Mouse (Mus musculus) hindbrain, postnatal 0 days (tissue): ENCODE measurements around the gene Paqr4. TPM values are rescaled to one million over a fixed set of nuclear protein-coding genes. Genes with fewer than 3 reads are reported as not detected.
A peak's percentile ranks its signal among the peaks of the same experiment; 100 is the strongest.

Experiments used
- ATAC-seq: fragments of 200-750 bp; cut with Nextera tagmentation; 2 replicates; pipeline ENCODE4 v1.8.0; 2017; ENCODE audit warnings: mild to moderate bottlenecking, moderate TSS enrichment, moderate library complexity
- DNase-seq: peaks from one replicate; pipeline ENCODE4 v3.0.0-alpha.2; 2015; ENCODE audit warnings: low spot score
- H3K27ac ChIP-seq: fragments of 300-500 bp; sonication (generic); 2 replicates; pipeline ENCODE4 v1.5.1; 2014; ENCODE audit warnings: mild to moderate bottlenecking
- H3K27me3 ChIP-seq: fragments of 300-500 bp; sonication (generic); 2 replicates; pipeline ENCODE4 v1.6.1; 2014; ENCODE audit warnings: low read length, mixed read lengths; ENCODE audit not compliant: insufficient read depth
- H3K36me3 ChIP-seq: fragments of 300-500 bp; sonication (generic); 2 replicates; pipeline ENCODE4 v1.6.1; 2014; ENCODE audit warnings: low read length, mixed read lengths; ENCODE audit not compliant: insufficient read depth
- H3K4me1 ChIP-seq: fragments of 300-500 bp; sonication (generic); 2 replicates; pipeline ENCODE4 v1.6.1; 2014; ENCODE audit warnings: antibody characterized with exemption, low read length, mixed read lengths; ENCODE audit not compliant: insufficient read depth
- H3K4me2 ChIP-seq: fragments of 300-500 bp; sonication (generic); 2 replicates; pipeline ENCODE4 v1.6.1; 2014; ENCODE audit warnings: low read depth, mild to moderate bottlenecking, low read length, moderate library complexity, mixed read lengths
- H3K4me3 ChIP-seq: fragments of 300-500 bp; sonication (generic); 2 replicates; pipeline ENCODE4 v1.5.1; 2014; ENCODE audit warnings: low read length
- H3K9ac ChIP-seq: fragments of 300-500 bp; sonication (generic); replicated peaks from 2 replicates; pipeline ENCODE4 v1.6.1; 2014; ENCODE audit warnings: mild to moderate bottlenecking, low read length, moderate library complexity, mixed read lengths
- H3K9me3 ChIP-seq: fragments of 300-500 bp; sonication (generic); 2 replicates; pipeline ENCODE4 v1.6.1; 2016; ENCODE audit warnings: low read length, mixed read lengths
- CTCF ChIP-seq: IDR thresholded peaks from 2 replicates; pipeline ENCODE4 v1.5.1; 2016; ENCODE audit warnings: antibody characterized with exemption, control low read depth, low read depth
- WGBS: fragments of 180-500 bp; shearing (Covaris S2); extraction: QIAGEN DNeasy Blood & Tissue Kit; methylation state at CpG from one replicate; pipeline ENCODE4 v1.1.7; 2014; 5-methylcytosine and 5-hydroxymethylcytosine counted together
- polyA plus RNA-seq: library from polyadenylated mRNA; unstranded; fragments of >200 nt; fragmentation: Nextera tagmentation; extraction: Ambion mirVana; gene quantifications from 2 replicates; pipeline ENCODE4 v1.2.1, GENCODE M21; 2015
- total RNA-seq: library from RNA; depleted of rRNA; stranded (reverse); fragments of >200 nt; gene quantifications from 2 replicates; pipeline ENCODE4 v1.2.3, GENCODE M21; 2014

Paqr4 gene
- total and polyA plus RNA-seq, 2 experiments from 2014 or later, result 72.1 to 120 TPM

DNA sequence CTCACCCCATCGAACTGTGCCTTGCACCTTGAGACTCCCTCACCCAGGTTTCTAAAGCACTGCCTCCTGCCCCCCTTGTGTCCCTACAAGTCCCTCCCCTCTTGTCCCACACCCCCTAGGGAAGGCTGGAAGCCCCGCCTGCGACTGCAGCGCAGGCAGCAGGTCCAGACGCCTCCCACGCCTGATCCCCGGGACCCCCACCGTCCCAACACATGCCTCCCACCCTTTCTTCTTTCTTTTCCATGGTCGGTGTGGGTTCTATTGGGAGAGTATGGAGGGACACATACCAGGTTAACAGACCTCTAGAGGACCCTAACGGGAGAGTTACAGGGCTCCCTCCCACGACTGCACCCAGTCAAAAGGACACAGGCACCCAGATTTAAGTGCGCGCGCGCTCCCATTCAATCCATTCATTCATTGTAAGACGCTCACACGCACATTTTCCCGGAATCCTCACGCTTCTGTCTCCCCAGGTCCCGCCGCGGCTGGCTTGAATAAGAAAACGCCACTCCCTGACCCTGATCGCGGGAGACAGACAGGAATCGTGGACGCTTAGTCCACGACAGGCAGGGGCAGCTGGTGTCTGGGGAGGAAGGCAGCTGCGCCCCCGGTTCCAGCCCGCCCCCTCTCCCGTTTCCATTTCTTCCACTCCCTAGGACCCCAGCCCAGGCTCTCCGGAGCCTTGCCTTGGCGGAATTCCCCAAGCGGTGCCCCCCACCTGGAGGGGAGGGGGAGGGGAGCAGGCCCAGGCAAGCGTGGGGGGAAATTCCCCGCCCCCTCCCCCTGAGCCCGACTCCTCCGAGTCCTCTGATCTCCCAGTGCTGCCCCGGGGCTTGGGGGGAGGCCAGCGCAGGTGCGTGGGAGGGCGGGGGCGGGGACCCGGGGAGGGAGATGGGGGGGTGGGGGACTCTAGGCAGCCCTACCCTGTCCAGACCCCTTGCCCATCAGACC, 4.9 kb upstream of the Paqr4 start, which contains the start of gene Kremen2:
Kremen2 (minus strand) TSS at position 533 of the 951 bp plus-strand sequence.
- Histone ChIP-seq H3K4me1 (peaks cover 20% of the 10 kb centered on the region; the same call in 1 of the 2 replicates), H3K4me3 (peak within 1 kb of the TSS; percentile 40), H3K4me2 (peak within 1 kb of the TSS; percentile 65), H3K36me3 (no peaks in the 10 kb centered on the region), H3K27ac (no peak within 1 kb of the TSS), H3K9me3 (no peaks in the 10 kb centered on the region), H3K27me3 (peaks cover 48% of the 10 kb centered on the region), H3K9ac (peak within 1 kb of the TSS; percentile 46)
- no peak for TF ChIP-seq CTCF
- under 1% methylated on average over 37 of the region's 45 CpGs for WGBS
- DNase-seq (peak; percentile 53), ATAC-seq (no peak)

DNA sequence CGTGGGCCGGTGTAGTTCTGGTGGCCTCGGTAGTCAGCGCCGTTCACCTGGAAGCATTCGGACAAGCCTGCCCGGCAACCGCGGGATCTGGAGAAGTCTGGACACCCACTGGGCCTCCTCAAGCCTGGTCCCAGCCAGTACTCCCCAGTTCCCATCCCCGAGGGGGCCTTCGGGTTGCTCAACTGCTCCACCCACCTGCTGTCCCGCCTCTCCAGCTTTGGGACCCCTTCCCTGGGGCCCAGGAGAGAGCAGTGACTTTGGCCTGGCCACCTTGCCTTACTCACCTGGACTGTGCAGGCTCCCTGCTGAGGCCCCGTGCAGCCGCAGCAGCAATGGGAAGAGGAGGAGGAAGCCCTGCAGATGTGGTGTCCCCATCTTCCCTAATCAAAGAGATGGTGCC, 4.0 kb upstream of the Paqr4 start:
- Histone ChIP-seq H3K9ac (no peak overlapping the region), H3K36me3 (no peaks in the 10 kb centered on the region), H3K4me3 (peak overlapping the region; percentile 40; the same call in 1 of the 2 replicates), H3K4me2 (peak overlapping the region; percentile 65), H3K4me1 (peaks cover 22% of the 10 kb centered on the region; the same call in 1 of the 2 replicates), H3K9me3 (no peaks in the 10 kb centered on the region), H3K27ac (no peak overlapping the region), H3K27me3 (peaks cover 48% of the 10 kb centered on the region)
- DNase-seq (no peak), ATAC-seq (no peak)
- 3% methylated on average over 14 of the region's 14 CpGs for WGBS
- TF ChIP-seq CTCF, result no peak

- no peak for TF ChIP-seq CTCF
- Histone ChIP-seq H3K9ac (no peak overlapping the region), H3K4me2 (no peak overlapping the region), H3K27ac (no peak overlapping the region), H3K9me3 (no peaks in the 10 kb centered on the region), H3K4me1 (peaks cover 25% of the 10 kb centered on the region; the same call in 1 of the 2 replicates), H3K4me3 (no peak overlapping the region), H3K27me3 (peaks cover 48% of the 10 kb centered on the region), H3K36me3 (no peaks in the 10 kb centered on the region)
- 27% methylated on average over 8 of the region's 8 CpGs for WGBS
- DNase-seq (no peak), ATAC-seq (no peak)
Measured at GRCm38 (mm10) chr17:23744076-23744475, 3.4 kb upstream of the Paqr4 start.

GRCm38 (mm10) chr17:23742941-23743340, 2.3 kb upstream of the Paqr4 start:
- TF ChIP-seq CTCF, result no peak
- Histone ChIP-seq H3K4me3 (no peak overlapping the region), H3K4me1 (peaks cover 35% of the 10 kb centered on the region), H3K27me3 (peaks cover 48% of the 10 kb centered on the region), H3K36me3 (no peaks in the 10 kb centered on the region), H3K4me2 (no peak overlapping the region), H3K27ac (no peak overlapping the region), H3K9ac (no peak overlapping the region), H3K9me3 (no peaks in the 10 kb centered on the region)
- ATAC-seq, result no peak
- DNase-seq, result no peak
- 65% methylated on average over 12 of the region's 12 CpGs for WGBS

DNA sequence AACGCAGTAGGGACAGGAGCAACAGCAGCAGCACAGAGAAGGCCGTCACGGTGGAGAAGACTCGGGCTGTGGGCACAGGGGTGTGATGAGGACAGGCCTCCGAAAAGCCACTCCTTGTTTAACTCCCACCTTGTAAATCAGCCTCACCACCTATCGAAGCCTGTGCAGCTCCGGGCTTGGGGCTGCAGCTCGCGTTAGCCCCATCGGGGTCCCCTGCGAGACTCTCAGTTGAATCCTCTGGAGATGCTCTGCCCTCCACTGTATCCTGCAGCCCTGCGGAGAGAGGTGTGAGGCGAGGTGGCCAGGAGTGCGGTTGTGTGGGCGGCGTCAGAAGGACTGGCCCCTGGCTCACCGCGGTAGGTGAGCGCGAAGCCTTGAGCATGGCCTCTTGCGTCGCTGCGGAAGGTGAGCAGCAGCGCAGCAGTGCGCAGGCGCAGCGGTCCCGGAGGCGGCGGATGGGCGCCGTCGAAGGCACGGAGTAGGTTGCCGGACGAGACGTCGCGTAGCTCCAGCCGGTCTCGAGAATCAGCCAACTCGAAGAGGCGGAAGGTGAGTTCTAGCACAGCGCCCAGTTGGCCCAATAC, 1.6 kb upstream of the Paqr4 start:
- Histone ChIP-seq H3K27ac (no peak overlapping the region), H3K36me3 (0 out of 2 replicates have a peak, but pooled peaks cover 4% of the 10 kb centered on the region), H3K9me3 (no peaks in the 10 kb centered on the region), H3K27me3 (peaks cover 48% of the 10 kb centered on the region), H3K4me2 (peak overlapping the region; percentile 36; the same call in 1 of the 2 replicates), H3K4me3 (peak overlapping the region; percentile 21), H3K4me1 (peaks cover 40% of the 10 kb centered on the region), H3K9ac (0 out of 2 replicates have a peak overlapping the region, but pooled peaks have one; percentile 17)
- ATAC-seq (no peak), DNase-seq (peak; percentile 48)
- 8% methylated on average over 44 of the region's 44 CpGs for WGBS
- TF ChIP-seq CTCF, result no peak

GRCm38 (mm10) chr17:23741359-23742209, 917 bp upstream of the Paqr4 start:
- Histone ChIP-seq H3K4me2 (0 out of 2 replicates have a peak overlapping the region, but pooled peaks have one; percentile 36), H3K4me1 (peaks cover 40% of the 10 kb centered on the region), H3K27me3 (peaks cover 48% of the 10 kb centered on the region), H3K27ac (no peak overlapping the region), H3K4me3 (0 out of 2 replicates have a peak overlapping the region, but pooled peaks have one; percentile 21), H3K9me3 (no peaks in the 10 kb centered on the region), H3K36me3 (peaks cover 10% of the 10 kb centered on the region; the same call in 1 of the 2 replicates), H3K9ac (0 out of 2 replicates have a peak overlapping the region, but pooled peaks have one; percentile 17)
- ATAC-seq (no peak), DNase-seq (no peak)
- WGBS, result 55% methylated on average over 38 of the region's 38 CpGs
- no peak for TF ChIP-seq CTCF
